Mouse (Mus musculus): ENCODE measurements around the gene Man1c1. TPM values are rescaled to one million over a fixed set of nuclear protein-coding genes. Genes with fewer than 3 reads are reported as not detected.

Gene Man1c1
- polyA plus RNA-seq, 1 experiment from 2014 or later: 5.3 TPM

- Histone ChIP-seq H3K36me3 (ENCODE audit: control insufficient read depth, insufficient read depth, low read length) (no peaks in the 10 kb centered on the region), H3K27me3 (ENCODE audit: control insufficient read depth, insufficient read depth, low read length) (no peaks in the 10 kb centered on the region), H3K4me1 (replicated peaks; ENCODE audit: control insufficient read depth, insufficient read depth, low read length) (peaks cover 3% of the 10 kb centered on the region), H3K9ac (ENCODE audit: low read depth, low read length) (no peak overlapping the region), H3K9me3 (ENCODE audit: control insufficient read depth, low read length) (no peaks in the 10 kb centered on the region), H3K4me3 (ENCODE audit: low read depth, low read length) (no peak overlapping the region), H3K27ac (ENCODE audit: low read depth, low read length) (peak overlapping the region; percentile 36; the same call in 1 of the 2 replicates), H3K4me2 (replicated peaks; ENCODE audit: low read depth, low read length) (no peak overlapping the region)
- ATAC-seq (ENCODE audit: low FRiP score) (0 out of 2 replicates have a peak, but pooled peaks have one; percentile 30), DNase-seq (ENCODE audit: low spot score) (peak; percentile 40)
- 47% methylated on average over 11 of the region's 11 CpGs for WGBS
These were observed 128.6 kb downstream of the Man1c1 start for GRCm38 (mm10) chr4:134575486-134575885.

- H3K36me3 ChIP-seq (ENCODE audit: control insufficient read depth, insufficient read depth, low read length): no peaks in the 10 kb centered on the region
- no peak overlapping the region for H3K4me2 ChIP-seq (replicated peaks; ENCODE audit: low read depth, low read length)
- ATAC-seq (ENCODE audit: low FRiP score): no peak
- 86% methylated on average over 24 of the region's 24 CpGs for WGBS
- no peaks in the 10 kb centered on the region for H3K27me3 ChIP-seq (ENCODE audit: control insufficient read depth, insufficient read depth, low read length)
- H3K4me3 ChIP-seq (ENCODE audit: low read depth, low read length): no peak overlapping the region
- H3K9me3 ChIP-seq (ENCODE audit: control insufficient read depth, low read length): no peaks in the 10 kb centered on the region
- H3K9ac ChIP-seq (ENCODE audit: low read depth, low read length): no peak overlapping the region
- H3K4me1 ChIP-seq (replicated peaks; ENCODE audit: control insufficient read depth, insufficient read depth, low read length): no peaks in the 10 kb centered on the region; the same call in 1 of the 2 replicates
- H3K27ac ChIP-seq (ENCODE audit: low read depth, low read length): no peak overlapping the region
- DNase-seq (ENCODE audit: low spot score): no peak
These were observed 131.4 kb downstream of the Man1c1 start for GRCm38 (mm10) chr4:134572449-134573300.

- ATAC-seq (ENCODE audit: low FRiP score) (no peak), DNase-seq (ENCODE audit: low spot score) (no peak)
- Histone ChIP-seq H3K27ac (ENCODE audit: low read depth, low read length) (0 out of 2 replicates have a peak overlapping the region, but pooled peaks have one; percentile 33), H3K9me3 (ENCODE audit: control insufficient read depth, low read length) (no peaks in the 10 kb centered on the region), H3K36me3 (ENCODE audit: control insufficient read depth, insufficient read depth, low read length) (no peaks in the 10 kb centered on the region), H3K4me1 (replicated peaks; ENCODE audit: control insufficient read depth, insufficient read depth, low read length) (no peaks in the 10 kb centered on the region; the same call in 1 of the 2 replicates), H3K9ac (ENCODE audit: low read depth, low read length) (no peak overlapping the region), H3K4me2 (replicated peaks; ENCODE audit: low read depth, low read length) (no peak overlapping the region), H3K4me3 (ENCODE audit: low read depth, low read length) (no peak overlapping the region), H3K27me3 (ENCODE audit: control insufficient read depth, insufficient read depth, low read length) (no peaks in the 10 kb centered on the region)
- WGBS: 79% methylated on average over 14 of the region's 14 CpGs
These were observed 133.2 kb downstream of the Man1c1 start for GRCm38 (mm10) chr4:134570704-134571451.

GRCm38 (mm10) chr4:134569831-134570230 lies 134.3 kb downstream of the Man1c1 start:
- Histone ChIP-seq H3K4me1 (replicated peaks; ENCODE audit: control insufficient read depth, insufficient read depth, low read length) (no peaks in the 10 kb centered on the region), H3K9me3 (ENCODE audit: control insufficient read depth, low read length) (no peaks in the 10 kb centered on the region), H3K27ac (ENCODE audit: low read depth, low read length) (no peak overlapping the region), H3K4me2 (replicated peaks; ENCODE audit: low read depth, low read length) (no peak overlapping the region), H3K36me3 (ENCODE audit: control insufficient read depth, insufficient read depth, low read length) (no peaks in the 10 kb centered on the region), H3K4me3 (ENCODE audit: low read depth, low read length) (no peak overlapping the region), H3K27me3 (ENCODE audit: control insufficient read depth, insufficient read depth, low read length) (no peaks in the 10 kb centered on the region), H3K9ac (ENCODE audit: low read depth, low read length) (no peak overlapping the region)
- WGBS: 78% methylated on average over 8 of the region's 8 CpGs
- ATAC-seq (ENCODE audit: low FRiP score) (no peak), DNase-seq (ENCODE audit: low spot score) (no peak)

- H3K4me3 ChIP-seq (ENCODE audit: low read depth, low read length): no peak overlapping the region
- no peaks in the 10 kb centered on the region for H3K4me1 ChIP-seq (replicated peaks; ENCODE audit: control insufficient read depth, insufficient read depth, low read length)
- H3K9me3 ChIP-seq (ENCODE audit: control insufficient read depth, low read length): no peaks in the 10 kb centered on the region
- no peaks in the 10 kb centered on the region for H3K36me3 ChIP-seq (ENCODE audit: control insufficient read depth, insufficient read depth, low read length)
- DNase-seq (ENCODE audit: low spot score): no peak
- 73% methylated on average over 6 of the region's 6 CpGs for WGBS
- H3K4me2 ChIP-seq (replicated peaks; ENCODE audit: low read depth, low read length): no peak overlapping the region
- no peak overlapping the region for H3K9ac ChIP-seq (ENCODE audit: low read depth, low read length)
- ATAC-seq (ENCODE audit: low FRiP score): no peak
- H3K27me3 ChIP-seq (ENCODE audit: control insufficient read depth, insufficient read depth, low read length): no peaks in the 10 kb centered on the region
- no peak overlapping the region for H3K27ac ChIP-seq (ENCODE audit: low read depth, low read length)
These were observed 134.9 kb downstream of the Man1c1 start for GRCm38 (mm10) chr4:134569205-134569604.

DNA sequence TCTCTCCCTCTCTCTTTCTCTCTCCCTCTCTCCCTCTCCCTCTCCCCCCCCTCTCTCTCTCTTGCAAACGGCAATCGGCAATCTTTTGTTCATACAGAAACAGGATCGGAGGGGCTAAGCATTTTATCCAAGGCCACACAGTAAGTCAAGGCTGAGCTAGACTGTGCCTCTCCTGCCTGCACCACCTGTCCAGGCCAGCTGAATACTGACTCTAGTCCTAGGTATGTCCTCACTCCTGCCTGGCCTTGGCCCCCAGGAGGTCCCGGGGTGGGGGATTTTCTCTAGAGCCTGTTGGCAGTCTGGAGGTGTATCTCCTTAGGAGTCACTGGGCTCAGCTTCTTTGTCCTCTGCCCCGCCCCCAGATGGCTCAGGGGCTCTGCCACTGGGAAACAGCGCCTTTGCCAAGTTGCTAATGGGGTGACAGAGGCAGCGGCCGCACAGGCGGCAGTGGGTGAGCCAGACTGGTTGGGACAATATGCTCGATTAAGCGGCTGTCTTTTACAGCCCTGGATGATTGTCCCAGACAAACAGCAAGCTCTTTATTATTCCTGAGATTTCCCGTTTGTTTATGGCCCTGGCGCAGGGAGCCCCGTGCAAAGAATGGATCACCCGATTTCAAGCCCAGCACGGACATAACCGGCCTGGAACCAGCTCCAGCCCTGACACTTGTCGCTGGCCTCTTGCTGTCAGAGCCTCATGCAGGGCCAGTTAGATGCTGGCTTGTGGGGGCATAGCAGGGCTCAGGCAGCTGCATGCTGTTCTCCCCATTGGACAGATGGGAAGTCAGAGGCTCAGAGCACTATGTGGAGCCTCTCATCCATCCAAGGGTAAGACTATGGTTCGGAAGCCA lies 136.5 kb downstream of the Man1c1 start:
- Histone ChIP-seq H3K36me3 (ENCODE audit: control insufficient read depth, insufficient read depth, low read length) (no peaks in the 10 kb centered on the region), H3K9ac (ENCODE audit: low read depth, low read length) (no peak overlapping the region), H3K9me3 (ENCODE audit: control insufficient read depth, low read length) (no peaks in the 10 kb centered on the region), H3K27me3 (ENCODE audit: control insufficient read depth, insufficient read depth, low read length) (no peaks in the 10 kb centered on the region), H3K27ac (ENCODE audit: low read depth, low read length) (no peak overlapping the region), H3K4me2 (replicated peaks; ENCODE audit: low read depth, low read length) (no peak overlapping the region), H3K4me3 (ENCODE audit: low read depth, low read length) (no peak overlapping the region), H3K4me1 (replicated peaks; ENCODE audit: control insufficient read depth, insufficient read depth, low read length) (no peaks in the 10 kb centered on the region)
- 31% methylated on average over 19 of the region's 19 CpGs for WGBS
- DNase-seq (ENCODE audit: low spot score) (peak; percentile 49), ATAC-seq (ENCODE audit: low FRiP score) (0 out of 2 replicates have a peak, but pooled peaks have one; percentile 22)

DNA sequence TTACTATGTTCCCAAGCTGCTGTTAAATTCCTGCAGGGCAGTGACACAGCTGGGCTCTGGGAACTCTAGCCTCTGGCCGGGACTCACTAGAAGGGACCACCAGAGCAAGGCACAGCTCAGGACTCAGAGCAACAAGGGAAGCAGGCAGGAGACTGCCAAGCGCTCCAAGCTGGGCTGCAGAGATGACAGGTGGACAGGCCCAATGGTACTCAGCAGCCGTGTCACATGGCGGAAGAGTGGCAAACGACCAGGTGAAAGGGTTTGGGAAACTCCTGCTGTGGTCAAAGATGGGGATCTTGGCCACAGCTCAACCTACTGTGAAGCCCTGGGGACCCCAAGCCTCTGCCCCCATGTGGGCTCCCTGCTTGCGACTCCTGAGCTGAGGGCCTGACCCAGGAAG lies 140.0 kb downstream of the Man1c1 start:
- H3K9ac ChIP-seq (ENCODE audit: low read depth, low read length): no peak overlapping the region
- no peaks in the 10 kb centered on the region for H3K4me1 ChIP-seq (replicated peaks; ENCODE audit: control insufficient read depth, insufficient read depth, low read length)
- ATAC-seq (ENCODE audit: low FRiP score) (no peak), DNase-seq (ENCODE audit: low spot score) (no peak)
- H3K27ac ChIP-seq (ENCODE audit: low read depth, low read length): no peak overlapping the region
- no peaks in the 10 kb centered on the region for H3K36me3 ChIP-seq (ENCODE audit: control insufficient read depth, insufficient read depth, low read length)
- no peak overlapping the region for H3K4me3 ChIP-seq (ENCODE audit: low read depth, low read length)
- WGBS: 80% methylated on average over 6 of the region's 6 CpGs
- no peaks in the 10 kb centered on the region for H3K9me3 ChIP-seq (ENCODE audit: control insufficient read depth, low read length)
- H3K27me3 ChIP-seq (ENCODE audit: control insufficient read depth, insufficient read depth, low read length): no peaks in the 10 kb centered on the region
- H3K4me2 ChIP-seq (replicated peaks; ENCODE audit: low read depth, low read length): no peak overlapping the region

GRCm38 (mm10) chr4:134563624-134564023 lies 140.5 kb downstream of the Man1c1 start:
- H3K27ac ChIP-seq (ENCODE audit: low read depth, low read length): no peak overlapping the region
- H3K27me3 ChIP-seq (ENCODE audit: control insufficient read depth, insufficient read depth, low read length): no peaks in the 10 kb centered on the region
- no peak overlapping the region for H3K4me3 ChIP-seq (ENCODE audit: low read depth, low read length)
- no peak overlapping the region for H3K4me2 ChIP-seq (replicated peaks; ENCODE audit: low read depth, low read length)
- H3K36me3 ChIP-seq (ENCODE audit: control insufficient read depth, insufficient read depth, low read length): no peaks in the 10 kb centered on the region
- WGBS: 92% methylated on average over 16 of the region's 16 CpGs
- H3K4me1 ChIP-seq (replicated peaks; ENCODE audit: control insufficient read depth, insufficient read depth, low read length): no peaks in the 10 kb centered on the region
- no peak overlapping the region for H3K9ac ChIP-seq (ENCODE audit: low read depth, low read length)
- DNase-seq (ENCODE audit: low spot score) (no peak), ATAC-seq (ENCODE audit: low FRiP score) (no peak)
- H3K9me3 ChIP-seq (ENCODE audit: control insufficient read depth, low read length): no peaks in the 10 kb centered on the region
